8 mouse cellular contexts compared by ENCODE assay signal in the genomic region with DNA sequence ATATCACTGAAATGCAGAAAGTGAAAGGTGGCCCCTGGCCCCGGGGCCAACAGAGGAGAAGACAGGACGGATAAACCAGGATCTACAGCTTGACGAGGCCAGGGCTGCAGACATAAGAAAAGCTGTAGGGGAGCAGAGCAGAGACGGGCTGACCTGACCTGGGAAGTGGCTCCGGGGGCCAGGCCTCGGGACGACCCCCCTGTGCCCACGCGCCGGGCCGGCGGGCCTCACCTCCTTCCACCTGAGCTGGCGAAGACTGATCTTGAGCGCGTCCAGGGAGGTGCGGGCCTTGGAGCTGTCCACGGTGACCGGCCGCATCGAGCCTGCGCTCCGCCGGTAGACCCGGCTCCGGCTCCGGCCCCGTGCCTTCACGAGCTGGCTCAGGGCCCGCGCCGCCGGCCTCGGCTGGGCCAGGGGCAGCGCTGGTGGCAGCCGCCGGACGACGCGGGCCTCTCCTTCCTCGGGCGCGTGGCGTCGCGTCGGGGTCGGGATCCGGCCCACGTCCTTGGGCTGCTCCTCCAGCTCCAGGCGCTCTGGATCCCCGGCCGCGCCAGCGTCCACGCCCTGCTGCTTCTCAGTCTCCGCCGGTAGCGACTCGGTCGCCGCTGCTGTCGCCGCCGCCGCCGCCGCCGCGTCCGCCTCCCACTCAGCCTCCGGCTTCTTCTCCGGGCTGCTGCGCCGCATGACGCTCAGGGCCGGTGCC. TPM values are rescaled to one million over a fixed set of nuclear protein-coding genes. Genes with fewer than 3 reads are reported as not detected.
DNase-seq lines count a peak whose midpoint lies in the region; ATAC-seq and TF ChIP-seq lines count a peak whose summit lies in the region.

No protein-coding gene starts in this region.

- TF ChIP-seq CTCF in cortical plate, adult 2 months (IDR thresholded peaks at IDR 0.05; ENCODE audit: extremely low read depth, insufficient read depth, low read length), result no peak

- peak; percentile 5 for ATAC-seq in inflammation-experienced regulatory T-cells, adult 6 months
- ATAC-seq in limb, embryonic 15.5 days (ENCODE audit: insufficient number of reproducible peaks, low FRiP score, low TSS enrichment, low read depth), result peak; percentile 32; the same call in 1 of the 2 replicates
- ATAC-seq in midbrain, embryonic 12.5 days (ENCODE audit: low FRiP score, low read depth), result peak; percentile 77
- peak; percentile 65 for ATAC-seq in stomach, embryonic 15.5 days (ENCODE audit: insufficient read depth, low FRiP score, low read depth)

- no peak for TF ChIP-seq POLR2A in cortical plate, adult 2 months (IDR thresholded peaks at IDR 0.05; ENCODE audit: extremely low read depth, insufficient read depth, low read length)

- peak overlapping the region; percentile 64 for H3K4me3 ChIP-seq in cortical plate, adult 2 months (ENCODE audit: insufficient read depth, low read length)
- H3K4me3 ChIP-seq in limb, embryonic 15.5 days, result peak overlapping the region; percentile 93
- peak overlapping the region; percentile 89 for H3K4me3 ChIP-seq in midbrain, embryonic 12.5 days
- H3K4me3 ChIP-seq in stomach, embryonic 15.5 days (replicated peaks), result peak overlapping the region; percentile 85

- H3K27ac ChIP-seq in cortical plate, adult 2 months (ENCODE audit: insufficient read depth, low read length), result peak overlapping the region; percentile 75
- peak overlapping the region; percentile 50 for H3K27ac ChIP-seq in limb, embryonic 15.5 days
- H3K27ac ChIP-seq in midbrain, embryonic 12.5 days (replicated peaks), result peak overlapping the region; percentile 80
- peak overlapping the region; percentile 9; the same call in 1 of the 2 replicates for H3K27ac ChIP-seq in stomach, embryonic 15.5 days

- peak overlapping the region; percentile 83 for H3K9ac ChIP-seq in limb, embryonic 15.5 days
- peak overlapping the region; percentile 91 for H3K9ac ChIP-seq in midbrain, embryonic 12.5 days (replicated peaks)
- H3K9ac ChIP-seq in stomach, embryonic 15.5 days, result peak overlapping the region; percentile 74

- WGBS in limb, embryonic 15.5 days, result under 1% methylated on average over 63 of the region's 76 CpGs
- WGBS in midbrain, embryonic 12.5 days, result under 1% methylated on average over 68 of the region's 76 CpGs
- WGBS in stomach, embryonic 15.5 days, result under 1% methylated on average over 71 of the region's 76 CpGs

- H3K4me2 ChIP-seq in limb, embryonic 15.5 days, result peak overlapping the region; percentile 86
- H3K4me2 ChIP-seq in midbrain, embryonic 12.5 days (replicated peaks), result peak overlapping the region; percentile 98
- peak overlapping the region; percentile 90 for H3K4me2 ChIP-seq in stomach, embryonic 15.5 days

- DNase-seq in 3134 (ENCODE audit: extremely low read depth, insufficient read length, low spot score), result peak; percentile 64
- peak; percentile 25 for DNase-seq in R1 (ENCODE audit: low read depth, low spot score)
- DNase-seq in gastrocnemius, postnatal 25 days, result peak; percentile 51

- H3K9me3 ChIP-seq in limb, embryonic 15.5 days, result no peaks in the 10 kb centered on the region
- H3K9me3 ChIP-seq in midbrain, embryonic 12.5 days, result no peaks in the 10 kb centered on the region
- no peaks in the 10 kb centered on the region for H3K9me3 ChIP-seq in stomach, embryonic 15.5 days

- H3K36me3 ChIP-seq in limb, embryonic 15.5 days, result no peaks in the 10 kb centered on the region
- H3K36me3 ChIP-seq in midbrain, embryonic 12.5 days, result no peaks in the 10 kb centered on the region
- no peaks in the 10 kb centered on the region for H3K36me3 ChIP-seq in stomach, embryonic 15.5 days

- H3K27me3 ChIP-seq in limb, embryonic 15.5 days, result peaks cover 14% of the 10 kb centered on the region; the same call in 1 of the 2 replicates
- peaks cover 5% of the 10 kb centered on the region; the same call in 1 of the 2 replicates for H3K27me3 ChIP-seq in midbrain, embryonic 12.5 days
- no peaks in the 10 kb centered on the region for H3K27me3 ChIP-seq in stomach, embryonic 15.5 days (replicated peaks)

- peaks cover 2% of the 10 kb centered on the region for H3K4me1 ChIP-seq in cortical plate, adult 2 months (ENCODE audit: control insufficient read depth, insufficient read depth, low read length)
- peaks cover 13% of the 10 kb centered on the region for H3K4me1 ChIP-seq in limb, embryonic 15.5 days
- peaks cover 22% of the 10 kb centered on the region for H3K4me1 ChIP-seq in midbrain, embryonic 12.5 days
- H3K4me1 ChIP-seq in stomach, embryonic 15.5 days, result no peaks in the 10 kb centered on the region

RNA-seq across cellular contexts. Expression of a gene that starts 0.6 kb away (rescaled TPM):
- polyA plus RNA-seq in cortical plate, adult 2 months (2012; rRNA removed), result 36.1 and 36.2 TPM in 2 replicates
- 1 to 10 TPM; 1.9 to 2.7 TPM for total RNA-seq in gastrocnemius, postnatal 25 days (2021)
- polyA plus RNA-seq in inflammation-experienced regulatory T-cells, adult 6 months (2017; shearing (Covaris generic)), result not detected
- polyA plus RNA-seq in limb, embryonic 15.5 days (2015; fragmentation: Nextera tagmentation; extraction: Ambion mirVana), result 0.77 and 1.0 TPM in 2 replicates
- 4.2 and 5.0 TPM in 2 replicates for polyA plus RNA-seq in midbrain, embryonic 12.5 days (2016; fragmentation: Nextera tagmentation; extraction: Ambion mirVana)
- 0.55 and 0.65 TPM in 2 replicates for polyA plus RNA-seq in stomach, embryonic 15.5 days (2015; fragmentation: Nextera tagmentation; extraction: Ambion mirVana)

Comparison
In these comparisons a context has a peak if more than half of its experiments do, and no peak if none do; other contexts are left out.
1. Peak in every context shown above with its lines: DNase-seq, ATAC-seq, H3K4me3 ChIP-seq and H3K27ac ChIP-seq.
2. H3K27ac ChIP-seq: peak in every context shown above with its lines; median percentile 80 in midbrain, embryonic 12.5 days; 75 in cortical plate, adult 2 months; 50 in limb, embryonic 15.5 days; 9 in stomach, embryonic 15.5 days.
3. ATAC-seq: peak in every context shown above with its lines; median percentile 77 in midbrain, embryonic 12.5 days; 65 in stomach, embryonic 15.5 days; 32 in limb, embryonic 15.5 days; 5 in inflammation-experienced regulatory T-cells, adult 6 months.